In the genomic region with DNA sequence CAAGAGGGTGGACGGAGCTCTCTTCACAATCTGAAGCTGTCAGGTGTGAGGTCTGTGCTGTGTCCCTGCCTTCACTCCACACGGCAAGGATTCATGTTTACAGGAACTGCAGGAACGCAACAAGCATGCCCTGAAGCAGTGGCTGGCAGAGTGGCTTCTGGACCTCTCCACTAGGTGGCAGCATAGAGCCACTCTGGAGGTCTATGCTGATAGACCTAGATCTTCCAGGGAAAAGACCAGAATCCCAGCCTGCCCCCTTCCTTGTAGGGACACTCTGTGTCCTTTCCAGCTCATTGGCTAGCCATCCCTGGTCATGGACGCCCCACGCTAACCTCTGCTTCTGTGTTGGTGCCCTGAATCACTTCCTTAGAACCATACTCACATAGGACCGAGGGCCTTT, we compare ENCODE assay signal across 8 mouse cellular contexts.
DNase-seq lines count a peak whose midpoint lies in the region; ATAC-seq lines count a peak whose summit lies in the region.

No protein-coding gene starts in this region.

- no peaks in the 10 kb centered on the region for H3K9me3 ChIP-seq in hindbrain, embryonic 16.5 days (ENCODE audit: control insufficient read depth, low read length)

- no peak overlapping the region for H3K27ac ChIP-seq in hindbrain, embryonic 16.5 days (ENCODE audit: low read depth, low read length)

- H3K4me2 ChIP-seq in hindbrain, embryonic 16.5 days (ENCODE audit: low read length): no peak overlapping the region

- peak; percentile 45 for DNase-seq in WW6 (ENCODE audit: low read depth, low spot score)
- peak; percentile 82 to 86 for DNase-seq in cerebellum, postnatal 36 days
- peak; percentile 80 for DNase-seq in gastrocnemius, adult 18-20 months (ENCODE audit: low spot score)
- peak; percentile 74 to 81 for DNase-seq in layer of hippocampus, postnatal 36 days
- DNase-seq in lung, postnatal 4 days: peak; percentile 74 to 88
- DNase-seq in retina, postnatal 7 days (ENCODE audit: low read depth, low spot score): peak; percentile 78
- peak; percentile 66 for DNase-seq in urinary bladder, adult 2 months (ENCODE audit: low spot score)

- WGBS in hindbrain, embryonic 16.5 days: 27% methylated on average over 6 of the region's 6 CpGs

- no peaks in the 10 kb centered on the region for H3K27me3 ChIP-seq in hindbrain, embryonic 16.5 days (replicated peaks; ENCODE audit: control insufficient read depth, insufficient read depth, low read length)

- ATAC-seq in hindbrain, embryonic 16.5 days: peak; percentile 72

- no peak overlapping the region for H3K4me3 ChIP-seq in hindbrain, embryonic 16.5 days (ENCODE audit: low read length)

- H3K4me1 ChIP-seq in hindbrain, embryonic 16.5 days (ENCODE audit: control insufficient read depth, insufficient read depth, low read depth, low read length): no peaks in the 10 kb centered on the region

- H3K36me3 ChIP-seq in hindbrain, embryonic 16.5 days (ENCODE audit: control insufficient read depth, insufficient read depth, low read length): peaks cover 40% of the 10 kb centered on the region

- no peak overlapping the region for H3K9ac ChIP-seq in hindbrain, embryonic 16.5 days (ENCODE audit: low read depth, low read length)
